Mouse (Mus musculus) small intestine, adult 2 months (tissue): ENCODE results near the gene Gpr158.

Experiments used
- CTCF ChIP-seq: fragments of 200-500 bp; IDR thresholded peaks from 2 replicates; pipeline ENCODE4 v1.5.1; 2012; ENCODE audit warnings: low read depth, mild to moderate bottlenecking, control low read depth, inconsistent platforms, low read length, moderate library complexity, mixed read lengths; ENCODE audit not compliant: insufficient replicate concordance, insufficient read length; ENCODE audit errors: extremely low read depth
- POLR2A ChIP-seq: fragments of 200-500 bp; IDR thresholded peaks from 2 replicates; pipeline ENCODE4 v1.6.1; 2012; ENCODE audit warnings: low read depth, mild to moderate bottlenecking, control low read depth, inconsistent platforms, low read length, moderate library complexity

- TF ChIP-seq CTCF: no peak
- TF ChIP-seq POLR2A: no peak
Observed at GRCm38 (mm10) chr2:21399657-21400056, 32.3 kb downstream of the Gpr158 start.
